Mouse (Mus musculus) liver, embryonic 15.5 days (tissue): ENCODE results near the gene Sike1. TPM values are rescaled to one million over a fixed set of nuclear protein-coding genes. Genes with fewer than 3 reads are reported as not detected.

ENCODE experiments used
- ATAC-seq: fragments of 200-750 bp; cut with Nextera tagmentation; 2 replicates; pipeline ENCODE4 v1.8.0; 2017; ENCODE audit warnings: moderate number of reproducible peaks, mild to moderate bottlenecking, moderate library complexity; ENCODE audit not compliant: insufficient read depth
- H3K27ac ChIP-seq: fragments of 300-500 bp; sonication (generic); replicated peaks from 2 replicates; pipeline ENCODE4 v1.5.1; 2015; ENCODE audit warnings: mild to moderate bottlenecking, inconsistent platforms
- H3K27me3 ChIP-seq: fragments of 300-500 bp; sonication (generic); 2 replicates; pipeline ENCODE4 v1.6.1; 2015; ENCODE audit warnings: mild to moderate bottlenecking, inconsistent platforms
- H3K36me3 ChIP-seq: fragments of 300-500 bp; sonication (generic); replicated peaks from 2 replicates; pipeline ENCODE4 v1.6.1; 2015; ENCODE audit warnings: moderate library complexity, mild to moderate bottlenecking, inconsistent platforms
- H3K4me1 ChIP-seq: fragments of 300-500 bp; sonication (generic); replicated peaks from 2 replicates; pipeline ENCODE4 v1.6.1; 2015; ENCODE audit warnings: inconsistent platforms
- H3K4me2 ChIP-seq: fragments of 300-500 bp; sonication (generic); 2 replicates; pipeline ENCODE4 v1.6.1; 2015; ENCODE audit warnings: moderate library complexity, mild to moderate bottlenecking, inconsistent platforms
- H3K4me3 ChIP-seq: fragments of 300-500 bp; sonication (generic); replicated peaks from 2 replicates; pipeline ENCODE4 v1.5.1; 2015; ENCODE audit warnings: mild to moderate bottlenecking, inconsistent platforms
- H3K9ac ChIP-seq: fragments of 300-500 bp; sonication (generic); 2 replicates; pipeline ENCODE4 v1.6.1; 2015; ENCODE audit warnings: moderate library complexity, mild to moderate bottlenecking, inconsistent platforms
- H3K9me3 ChIP-seq: fragments of 300-500 bp; sonication (generic); replicated peaks from 2 replicates; pipeline ENCODE4 v1.6.1; 2016; ENCODE audit warnings: inconsistent platforms
- WGBS: fragments of 180-500 bp; shearing (Covaris S2); methylation state at CpG from one replicate; pipeline ENCODE4 v1.1.7; 2015; ENCODE audit warnings: mixed read lengths; ENCODE audit not compliant: insufficient replicate concordance; 5-methylcytosine and 5-hydroxymethylcytosine counted together
- polyA plus RNA-seq: library from polyadenylated mRNA; unstranded; fragments of >200 nt; fragmentation: Nextera tagmentation; extraction: Ambion mirVana; gene quantifications from 2 replicates; pipeline ENCODE4 v1.2.1, GENCODE M21; 2015

The Sike1 gene
- polyA plus RNA-seq, 1 experiment from 2014 or later = 15.4 TPM

DNA sequence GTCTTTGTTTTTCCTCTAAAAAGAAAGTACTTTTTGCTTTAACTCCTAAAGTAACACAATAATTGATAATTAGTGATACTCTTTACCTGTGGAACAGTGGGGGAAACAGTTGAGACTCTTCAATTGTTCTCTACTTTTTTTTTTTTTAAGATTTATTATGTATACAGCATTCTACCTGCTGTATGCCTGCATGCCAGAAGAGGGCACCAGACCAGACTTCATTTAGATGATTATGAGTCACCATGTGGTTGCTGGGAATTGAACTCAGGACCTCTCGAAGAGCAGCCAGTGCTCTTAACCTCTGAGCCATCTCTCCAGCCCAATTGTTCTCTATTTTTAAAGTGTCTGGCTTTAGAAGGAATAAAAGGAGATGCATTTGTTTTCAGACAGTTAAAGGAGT lies 30.7 kb downstream of the Sike1 start:
- H3K9ac ChIP-seq = no peak overlapping the region
- WGBS = 51% methylated on average over 1 of the region's 1 CpGs
- no peak overlapping the region for H3K4me2 ChIP-seq
- H3K27ac ChIP-seq = no peak overlapping the region
- ATAC-seq = no peak
- H3K4me1 ChIP-seq = peaks cover 34% of the 10 kb centered on the region
- no peak overlapping the region for H3K4me3 ChIP-seq
- peaks cover 28% of the 10 kb centered on the region for H3K36me3 ChIP-seq
- no peaks in the 10 kb centered on the region for H3K27me3 ChIP-seq
- H3K9me3 ChIP-seq = no peaks in the 10 kb centered on the region

DNA sequence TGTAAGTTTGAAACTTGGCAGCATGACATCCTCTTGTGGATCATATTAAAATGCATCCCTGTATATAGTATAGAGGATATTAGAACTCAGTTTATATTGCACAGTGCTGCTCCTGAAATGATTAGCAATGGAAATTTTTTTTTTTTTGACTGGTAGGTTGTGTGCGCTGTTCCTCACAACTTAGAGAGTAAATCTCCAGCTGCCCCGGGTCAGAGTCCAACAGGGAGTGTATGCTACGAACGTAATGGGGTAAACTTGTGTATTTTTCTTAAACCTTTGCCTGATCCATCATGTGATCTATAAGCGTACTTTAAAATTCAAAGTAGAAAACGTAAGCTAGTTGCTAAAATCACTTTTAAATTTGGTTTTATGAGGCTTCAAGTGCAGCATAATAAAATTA lies 44.8 kb downstream of the Sike1 start:
- WGBS = 80% methylated on average over 6 of the region's 6 CpGs
- Histone ChIP-seq H3K9ac (no peak overlapping the region), H3K36me3 (peaks cover 69% of the 10 kb centered on the region), H3K27ac (no peak overlapping the region), H3K27me3 (no peaks in the 10 kb centered on the region), H3K9me3 (no peaks in the 10 kb centered on the region), H3K4me2 (no peak overlapping the region), H3K4me3 (no peak overlapping the region), H3K4me1 (no peaks in the 10 kb centered on the region)
- ATAC-seq = no peak

DNA sequence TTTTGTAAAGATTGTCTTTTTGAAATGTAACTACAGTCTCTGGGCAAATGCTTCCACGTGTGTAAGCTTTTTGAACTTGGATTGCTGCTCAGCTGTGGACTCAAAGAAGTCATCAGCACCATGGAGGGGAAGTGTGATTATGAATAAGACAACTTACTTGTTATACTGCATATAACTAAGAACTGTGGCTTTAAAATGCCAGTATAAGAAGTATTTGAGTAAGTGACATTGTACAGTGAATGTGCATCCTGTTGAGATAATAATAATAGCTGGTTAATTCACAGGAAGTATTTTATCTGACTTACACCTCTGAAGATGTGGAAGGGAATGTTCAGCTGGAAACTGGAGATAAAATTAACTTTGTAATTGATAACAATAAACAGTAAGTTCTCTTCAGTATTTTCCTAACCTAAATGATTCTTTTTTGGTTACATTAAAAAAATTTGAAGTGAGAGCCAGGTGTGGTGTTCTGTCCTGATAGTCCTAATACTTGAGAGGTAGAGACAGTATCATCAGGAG lies 45.4 kb downstream of the Sike1 start:
- Histone ChIP-seq H3K36me3 (peaks cover 76% of the 10 kb centered on the region), H3K27ac (no peak overlapping the region), H3K4me1 (no peaks in the 10 kb centered on the region), H3K4me3 (no peak overlapping the region), H3K9me3 (no peaks in the 10 kb centered on the region), H3K4me2 (no peak overlapping the region), H3K27me3 (no peaks in the 10 kb centered on the region), H3K9ac (no peak overlapping the region)
- no peak for ATAC-seq
- WGBS = 72% methylated on average over 1 of the region's 1 CpGs

DNA sequence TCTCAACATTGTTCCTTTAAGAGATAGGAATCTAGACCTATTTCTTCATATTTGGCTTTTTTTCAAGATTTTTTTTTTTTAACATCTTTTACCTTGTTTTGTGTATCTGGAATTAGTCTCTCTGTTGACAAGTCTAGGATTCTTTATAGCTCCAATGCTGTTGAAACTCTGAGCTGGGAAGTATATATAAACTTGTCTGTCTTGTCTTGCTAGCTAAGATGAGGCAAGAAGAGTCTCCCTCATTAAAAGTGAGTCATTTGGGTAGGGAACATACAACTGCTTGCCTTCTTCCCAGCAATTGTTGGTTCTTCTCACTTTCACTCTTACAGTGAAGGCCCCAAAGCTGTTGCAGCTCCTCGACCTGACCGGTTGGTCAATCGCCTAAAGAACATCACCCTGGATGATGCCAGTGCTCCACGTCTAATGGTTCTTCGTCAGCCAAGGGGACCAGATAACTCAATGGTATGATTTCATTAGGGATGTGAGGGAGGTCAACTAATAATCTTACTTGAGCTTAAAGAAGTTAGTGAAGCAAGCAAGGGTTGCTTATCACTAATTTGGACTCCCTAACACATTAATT lies 60.6 kb downstream of the Sike1 start:
- 83% methylated on average over 5 of the region's 5 CpGs for WGBS
- no peak overlapping the region for H3K27ac ChIP-seq
- H3K36me3 ChIP-seq = peaks cover 65% of the 10 kb centered on the region

DNA sequence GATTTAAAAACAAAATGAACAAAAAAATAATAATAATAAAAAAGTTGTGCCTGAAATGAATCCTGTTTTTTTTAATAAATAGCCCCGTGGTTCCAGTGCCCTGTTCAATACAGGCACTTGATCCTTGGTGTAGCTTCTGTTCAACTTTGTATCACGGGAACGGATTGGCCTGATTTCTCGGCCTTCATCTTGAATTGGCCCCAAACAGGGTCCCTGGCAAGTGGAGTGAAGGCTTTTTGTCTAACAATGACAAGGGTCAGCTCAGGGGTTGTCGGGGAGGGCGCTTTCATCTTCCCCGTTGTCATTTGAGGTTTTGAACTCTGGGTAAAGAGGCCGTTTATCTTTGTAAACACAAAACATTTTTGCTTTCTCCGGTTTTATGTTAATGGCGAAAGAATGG lies 62.2 kb downstream of the Sike1 start:
- Histone ChIP-seq H3K4me1 (peaks cover 8% of the 10 kb centered on the region), H3K9me3 (no peaks in the 10 kb centered on the region), H3K27ac (peak overlapping the region; percentile 83; the same call in 1 of the 2 replicates), H3K4me3 (peak overlapping the region; percentile 87), H3K36me3 (peaks cover 66% of the 10 kb centered on the region), H3K27me3 (no peaks in the 10 kb centered on the region), H3K4me2 (peak overlapping the region; percentile 69), H3K9ac (no peak overlapping the region)
- ATAC-seq = peak; percentile 26
- 6% methylated on average over 10 of the region's 10 CpGs for WGBS

More for the DNA sequence above, 60.6 kb downstream of the Sike1 start:
- ATAC-seq = no peak
- Histone ChIP-seq H3K9ac (no peak overlapping the region), H3K4me3 (no peak overlapping the region), H3K27me3 (no peaks in the 10 kb centered on the region), H3K9me3 (no peaks in the 10 kb centered on the region), H3K4me1 (peaks cover 8% of the 10 kb centered on the region), H3K4me2 (no peak overlapping the region)

Other genes with a start within 250 kb of the Sike1 start
- not detected in 2 replicates for gene Tshb, start 213.0 kb upstream of the Sike1 start, polyA plus RNA-seq
- gene Sycp1, start 59.6 kb upstream of the Sike1 start, polyA plus RNA-seq = not detected in 2 replicates
- 2.0 and 2.2 TPM in 2 replicates for gene Nr1h5, start 31.6 kb upstream of the Sike1 start, polyA plus RNA-seq
- 104 TPM in 2 replicates for gene Csde1, start 24.7 kb downstream of the Sike1 start, polyA plus RNA-seq
- 32.7 and 37.1 TPM in 2 replicates for gene Nras, start 62.6 kb downstream of the Sike1 start, polyA plus RNA-seq
- 0.77 and 0.94 TPM in 2 replicates for gene Ampd1, start 78.3 kb downstream of the Sike1 start, polyA plus RNA-seq
- gene Dennd2c, start 106.9 kb downstream of the Sike1 start, polyA plus RNA-seq = 7.8 and 8.9 TPM in 2 replicates
- gene Bcas2, start 175.9 kb downstream of the Sike1 start, polyA plus RNA-seq = 125 and 140 TPM in 2 replicates